ENCODE assay signal across 8 mouse cellular contexts in genomic region chr1:75168472-75169464, GRCm38 (mm10). TPM values are rescaled to one million over a fixed set of nuclear protein-coding genes. Genes with fewer than 3 reads are reported as not detected.
DNase-seq lines count a peak whose midpoint lies in the region; ATAC-seq and TF ChIP-seq lines count a peak whose summit lies in the region.

Gene Zfand2b (plus strand): TSS chr1:75168646.

- H3K4me2 ChIP-seq in forebrain, embryonic 15.5 days (replicated peaks), result peak within 1 kb of the TSS; percentile 73

- peak; percentile 79; the same call in 1 of the 2 replicates for TF ChIP-seq POLR2A in lung, adult 2 months (IDR thresholded peaks at IDR 0.05; ENCODE audit: borderline replicate concordance, extremely low read depth, low read depth, low read length)

- H3K36me3 ChIP-seq in ES-E14 (ENCODE audit: control insufficient read depth, insufficient read depth, low read length, poor library complexity, severe bottlenecking), result peaks cover 13% of the 10 kb centered on the region
- H3K36me3 ChIP-seq in forebrain, embryonic 15.5 days, result peaks cover 34% of the 10 kb centered on the region

- ATAC-seq in forebrain, embryonic 15.5 days (replicated peaks), result peak; percentile 97
- peak; percentile 91 for ATAC-seq in neutrophil, adult 5-6 weeks (ENCODE audit: extremely low read depth, insufficient number of reproducible peaks, low FRiP score, poor library complexity, severe bottlenecking)

- H3K9ac ChIP-seq in ES-E14 (ENCODE audit: insufficient read depth, low read depth, low read length, poor library complexity, severe bottlenecking), result peak within 1 kb of the TSS; percentile 75
- H3K9ac ChIP-seq in forebrain, embryonic 15.5 days (replicated peaks), result peak within 1 kb of the TSS; percentile 66

- in situ Hi-C loops in ES-E14 (cut with MboI; ENCODE audit: low sequenced_read_pairs in 2 of 2, unreplicated experiment in 2 of 2), result no loop called here

- peak within 1 kb of the TSS; percentile 91 to 96 for H3K4me3 ChIP-seq in ES-E14 (ENCODE audit: insufficient read depth in 1 of 2, low read depth in 1 of 2, low read length in 2 of 2, poor library complexity in 1 of 2, severe bottlenecking in 1 of 2)
- H3K4me3 ChIP-seq in forebrain, embryonic 15.5 days, result peak within 1 kb of the TSS; percentile 74
- peak within 1 kb of the TSS; percentile 72 for H3K4me3 ChIP-seq in lung, adult 2 months (replicated peaks; ENCODE audit: extremely low read depth, low read depth, low read length)

- TF ChIP-seq CTCF in lung, adult 2 months (IDR thresholded peaks at IDR 0.05; ENCODE audit: insufficient read depth, low read length), result no peak

- peaks cover 0 to 5% of the 10 kb centered on the region in 2 experiments; a peak in 1 of 4 replicates for H3K4me1 ChIP-seq in ES-E14 (ENCODE audit: control insufficient read depth in 2 of 2, insufficient read depth in 2 of 2, low read length in 2 of 2, poor library complexity in 1 of 2)
- H3K4me1 ChIP-seq in forebrain, embryonic 15.5 days, result peaks cover 15% of the 10 kb centered on the region
- H3K4me1 ChIP-seq in lung, adult 2 months (ENCODE audit: control insufficient read depth, insufficient read depth, low read length), result peaks cover 7% of the 10 kb centered on the region

- H3K27me3 ChIP-seq in forebrain, embryonic 15.5 days, result no peaks in the 10 kb centered on the region

- intact Hi-C loops in heart, postnatal 25 days (cut with DNase I), result loop anchor here (2.0 kb wide), 1 partner anchor 26 kb away; the partner anchor contains the start of genes Cnppd1 and Retreg2

- peak; percentile 98 for DNase-seq in ES-E14 (ENCODE audit: low read depth, low spot score)
- DNase-seq in cerebellum, adult 11-12 months, result peak; percentile 96
- peak; percentile 94 for DNase-seq in heart, postnatal 25 days (ENCODE audit: low spot score)
- peak; percentile 91 to 95 for DNase-seq in layer of hippocampus, adult 18-20 months (ENCODE audit: low spot score in 2 of 2)
- peak; percentile 99 for DNase-seq in lung, adult 2 months
- DNase-seq in thymus, adult 18-20 months, result peak; percentile 95 to 96

- WGBS in forebrain, embryonic 15.5 days, result under 1% methylated on average over 59 of the region's 59 CpGs
- WGBS in lung, adult 2 months, result 2% methylated on average over 56 of the region's 59 CpGs

- 0 out of 2 replicates have a peak within 1 kb of the TSS, but pooled peaks have one; percentile 31 for H3K27ac ChIP-seq in ES-E14 (ENCODE audit: insufficient read depth, low read depth, low read length, poor library complexity, severe bottlenecking)
- H3K27ac ChIP-seq in forebrain, embryonic 15.5 days (replicated peaks), result peak within 1 kb of the TSS; percentile 90

- no peaks in the 10 kb centered on the region for H3K9me3 ChIP-seq in ES-E14 (ENCODE audit: control insufficient read depth, insufficient read depth, low read depth, low read length)
- H3K9me3 ChIP-seq in forebrain, embryonic 15.5 days, result no peaks in the 10 kb centered on the region

TF ChIP-seq in ES-E14, 5 proteins besides CTCF, POLR2A, EP300 and RAD21:
- TF ChIP-seq ZC3H11A (IDR thresholded peaks at IDR 0.05; ENCODE audit: borderline replicate concordance, low read depth, low read length), result no peak
- TF ChIP-seq MAFK (IDR thresholded peaks at IDR 0.05; ENCODE audit: insufficient read depth, low read depth, low read length), result no peak
- TF ChIP-seq HCFC1 (IDR thresholded peaks at IDR 0.05; ENCODE audit: borderline replicate concordance, insufficient read depth, low read length), result no peak
- TF ChIP-seq CHD2 (IDR thresholded peaks at IDR 0.05; ENCODE audit: low read depth, low read length), result 0 out of 2 replicates have a peak, but pooled peaks have one; percentile 5
- TF ChIP-seq ZNF384 (IDR thresholded peaks at IDR 0.05; ENCODE audit: low read depth, low read length), result peak; percentile 50; the same call in 1 of the 2 replicates

RNA-seq across cellular contexts. Expression of gene Zfand2b, which starts in this region (rescaled TPM):
- 15.1 and 16.0 TPM in 2 replicates for total RNA-seq in ES-E14 (2012; rRNA removed)
- polyA plus RNA-seq in forebrain, embryonic 15.5 days (2015; fragmentation: Nextera tagmentation; extraction: Ambion mirVana), result 40.4 and 42.9 TPM in 2 replicates
- 10 to 100 TPM; 14.2 to 15.3 TPM for total RNA-seq in heart, postnatal 25 days (2021)
- 10 to 100 TPM; 35.1 to 38.9 TPM for total RNA-seq in layer of hippocampus, adult 18-20 months (2021)
- 59.4 and 68.0 TPM in 2 replicates for polyA plus RNA-seq in lung, adult 2 months (2012; rRNA removed)
- 62.7 and 63.7 TPM in 2 replicates for total RNA-seq in neutrophil, adult 5-6 weeks (2017)

Comparison
In these comparisons a context has a peak if more than half of its experiments do, and no peak if none do; other contexts are left out.
1. Peak in every context shown above with its lines: DNase-seq, ATAC-seq, H3K4me3 ChIP-seq and H3K27ac ChIP-seq.